Mouse (Mus musculus) lung, postnatal 10 days (tissue): Measurements from ENCODE around the gene Gm3727.
"Not testable (repeated sequence)": the region's sequence is repeated elsewhere in the genome, so short reads cannot be mapped to it uniquely, and the experiment has no call there.

Source experiments
- DNase-seq: peaks from one replicate; pipeline ENCODE4 v3.0.0; 2021

The Gm3727 gene

DNA sequence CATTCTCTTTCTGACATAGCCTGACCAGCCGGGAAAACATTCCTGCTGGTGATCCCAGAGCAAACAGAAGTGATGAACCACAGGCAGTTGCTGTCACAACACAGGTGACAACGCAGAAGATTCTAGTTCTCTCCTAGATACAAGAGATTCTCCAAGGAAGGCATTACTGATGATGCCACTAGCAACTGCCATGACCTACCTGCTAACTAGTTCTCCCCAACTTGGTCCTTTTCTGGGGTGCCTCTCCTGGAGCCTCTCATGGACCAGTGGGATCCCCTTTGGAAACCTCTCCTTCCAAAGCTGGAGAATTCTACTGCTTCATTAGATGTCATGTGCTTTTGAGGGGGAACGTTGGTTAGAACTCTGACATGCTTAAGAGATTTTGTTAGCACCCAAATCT lies at the start of gene Gm3727:
TSS of gene Gm3727 (minus strand) at position 101 of the 400 bp plus-strand sequence.
- not testable (repeated sequence) for DNase-seq

DNA sequence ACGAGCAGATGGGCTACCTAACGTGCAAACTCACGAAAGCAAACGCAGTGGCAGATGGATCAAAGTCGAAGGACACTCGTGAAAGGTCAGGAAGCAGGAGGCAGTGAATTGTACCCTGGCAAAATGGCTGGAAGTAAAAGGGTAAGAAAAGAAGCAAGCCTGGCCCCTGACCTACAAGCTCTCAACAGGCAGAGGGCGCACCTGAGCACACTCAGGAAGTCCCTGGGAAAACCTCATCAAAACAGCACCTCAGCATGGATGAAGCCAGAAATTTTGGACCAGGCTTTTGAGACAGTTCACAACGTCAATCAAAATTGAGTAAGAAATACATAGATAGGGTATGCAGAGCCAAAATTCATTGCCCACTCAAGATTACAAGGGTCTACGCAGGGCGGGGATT lies 21.0 kb downstream of the Gm3727 start:
- not testable (repeated sequence) for DNase-seq
